Mouse (Mus musculus) heart, postnatal 0 days (tissue): ENCODE measurements at regions not wholly inside any gene's neighbourhood (a gene's known extent, or its start where the extent isn't known, plus 50 kb on each side); places are given as distances from the start of the nearest gene placed in this dataset.

Source experiments
- CTCF ChIP-seq: IDR thresholded peaks from 2 replicates; pipeline ENCODE4 v1.5.1; 2016; ENCODE audit warnings: antibody characterized with exemption, control low read depth, low read depth
- EP300 ChIP-seq: IDR thresholded peaks from 2 replicates; pipeline ENCODE4 v1.6.1; 2016; ENCODE audit warnings: antibody characterized with exemption, low read depth

DNA sequence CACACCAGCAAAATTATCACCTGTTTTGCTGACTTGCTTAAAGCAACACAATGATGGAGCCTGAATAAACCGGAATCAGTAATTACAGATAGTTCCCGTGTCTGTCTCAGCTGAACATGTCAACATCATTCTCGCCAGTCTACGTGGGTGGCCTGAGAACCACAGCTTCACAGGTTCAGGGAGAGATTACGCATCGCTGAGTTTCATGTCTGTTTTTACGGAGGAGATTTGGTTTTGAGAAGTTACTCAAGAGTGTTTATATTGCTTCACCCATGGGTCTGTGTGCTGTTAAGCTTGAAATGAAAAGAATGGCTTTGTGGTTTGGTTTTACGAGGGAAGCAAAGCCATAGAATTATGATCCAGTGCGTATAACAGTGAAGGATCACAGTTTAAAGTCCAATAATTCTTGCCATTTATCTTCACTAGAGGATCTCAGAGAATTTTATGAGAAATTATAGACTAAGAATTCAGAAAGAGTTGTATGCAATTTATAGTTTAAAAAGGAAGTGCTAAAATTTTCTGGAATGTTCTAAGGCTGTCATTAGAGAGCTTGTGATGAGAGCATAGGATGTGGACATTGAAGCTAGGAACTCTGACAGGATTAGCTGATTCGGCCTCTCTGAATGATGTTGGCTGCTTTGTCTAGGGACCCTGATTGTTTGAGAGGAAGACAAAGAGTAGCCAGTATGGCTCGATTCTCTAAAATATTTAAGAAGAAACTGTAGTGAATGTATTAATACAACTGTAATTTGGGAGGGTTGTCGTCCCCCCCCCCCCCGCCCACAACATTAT is 119.4 kb upstream of the Nectin3 start:
- TF ChIP-seq EP300, result no peak
- no peak for TF ChIP-seq CTCF
